Mouse (Mus musculus) hindbrain, postnatal 0 days (tissue): ENCODE data around the gene Junb. TPM values are rescaled to one million over a fixed set of nuclear protein-coding genes. Genes with fewer than 3 reads are reported as not detected.

Experiments used
- ATAC-seq: fragments of 200-750 bp; cut with Nextera tagmentation; 2 replicates; pipeline ENCODE4 v1.8.0; 2017; ENCODE audit warnings: mild to moderate bottlenecking, moderate TSS enrichment, moderate library complexity
- DNase-seq: peaks from one replicate; pipeline ENCODE4 v3.0.0-alpha.2; 2015; ENCODE audit warnings: low spot score
- H3K27ac ChIP-seq: fragments of 300-500 bp; sonication (generic); 2 replicates; pipeline ENCODE4 v1.5.1; 2014; ENCODE audit warnings: mild to moderate bottlenecking
- H3K27me3 ChIP-seq: fragments of 300-500 bp; sonication (generic); 2 replicates; pipeline ENCODE4 v1.6.1; 2014; ENCODE audit warnings: low read length, mixed read lengths; ENCODE audit not compliant: insufficient read depth
- H3K36me3 ChIP-seq: fragments of 300-500 bp; sonication (generic); 2 replicates; pipeline ENCODE4 v1.6.1; 2014; ENCODE audit warnings: low read length, mixed read lengths; ENCODE audit not compliant: insufficient read depth
- H3K4me1 ChIP-seq: fragments of 300-500 bp; sonication (generic); 2 replicates; pipeline ENCODE4 v1.6.1; 2014; ENCODE audit warnings: antibody characterized with exemption, low read length, mixed read lengths; ENCODE audit not compliant: insufficient read depth
- H3K4me2 ChIP-seq: fragments of 300-500 bp; sonication (generic); 2 replicates; pipeline ENCODE4 v1.6.1; 2014; ENCODE audit warnings: low read depth, mild to moderate bottlenecking, low read length, moderate library complexity, mixed read lengths
- H3K4me3 ChIP-seq: fragments of 300-500 bp; sonication (generic); 2 replicates; pipeline ENCODE4 v1.5.1; 2014; ENCODE audit warnings: low read length
- H3K9ac ChIP-seq: fragments of 300-500 bp; sonication (generic); replicated peaks from 2 replicates; pipeline ENCODE4 v1.6.1; 2014; ENCODE audit warnings: mild to moderate bottlenecking, low read length, moderate library complexity, mixed read lengths
- H3K9me3 ChIP-seq: fragments of 300-500 bp; sonication (generic); 2 replicates; pipeline ENCODE4 v1.6.1; 2016; ENCODE audit warnings: low read length, mixed read lengths
- CTCF ChIP-seq: IDR thresholded peaks from 2 replicates; pipeline ENCODE4 v1.5.1; 2016; ENCODE audit warnings: antibody characterized with exemption, control low read depth, low read depth
- WGBS: fragments of 180-500 bp; shearing (Covaris S2); extraction: QIAGEN DNeasy Blood & Tissue Kit; methylation state at CpG from one replicate; pipeline ENCODE4 v1.1.7; 2014; 5-methylcytosine and 5-hydroxymethylcytosine counted together
- polyA plus RNA-seq: library from polyadenylated mRNA; unstranded; fragments of >200 nt; fragmentation: Nextera tagmentation; extraction: Ambion mirVana; gene quantifications from 2 replicates; pipeline ENCODE4 v1.2.1, GENCODE M21; 2015
- total RNA-seq: library from RNA; depleted of rRNA; stranded (reverse); fragments of >200 nt; gene quantifications from 2 replicates; pipeline ENCODE4 v1.2.3, GENCODE M21; 2014

Gene Junb
- total and polyA plus RNA-seq, 2 experiments from 2014 or later = 7.9 to 17.8 TPM

- Histone ChIP-seq H3K4me1 (peaks cover 17% of the 10 kb centered on the region), H3K27ac (no peak overlapping the region), H3K4me2 (no peak overlapping the region), H3K4me3 (no peak overlapping the region), H3K27me3 (no peaks in the 10 kb centered on the region), H3K9me3 (no peaks in the 10 kb centered on the region), H3K9ac (no peak overlapping the region), H3K36me3 (peaks cover 25% of the 10 kb centered on the region)
- WGBS = 98% methylated on average over 3 of the region's 3 CpGs
- peak; percentile 39 for TF ChIP-seq CTCF
- DNase-seq (no peak), ATAC-seq (no peak)
These were observed 43.1 kb upstream of the Junb start for GRCm38 (mm10) chr8:85021514-85022055.

DNA sequence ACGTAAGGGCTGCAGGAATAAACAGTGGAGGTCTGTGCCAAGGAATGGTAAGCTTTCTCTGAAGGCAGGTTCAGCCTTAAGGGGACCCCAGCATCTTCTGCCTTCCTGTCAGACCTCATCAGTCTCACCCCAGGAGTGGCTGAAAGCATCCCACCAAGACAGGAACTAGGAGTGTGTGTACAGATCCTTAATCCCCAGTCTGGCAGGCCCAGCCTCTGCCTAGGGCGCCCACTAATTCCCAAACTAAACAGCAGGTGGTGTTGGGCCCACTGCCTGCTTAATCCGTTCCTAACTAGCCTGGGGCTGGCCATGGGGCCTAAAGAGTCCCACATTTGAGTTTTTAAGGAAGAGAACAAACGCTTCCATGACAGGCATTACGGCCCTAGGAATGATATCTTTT, 38.7 kb upstream of the Junb start:
- peaks cover 25% of the 10 kb centered on the region for H3K36me3 ChIP-seq
- no peaks in the 10 kb centered on the region for H3K4me1 ChIP-seq

GRCm38 (mm10) chr8:85016724-85017123, 38.2 kb upstream of the Junb start:
- no peaks in the 10 kb centered on the region for H3K9me3 ChIP-seq
- DNase-seq (no peak), ATAC-seq (no peak)
- no peak overlapping the region for H3K9ac ChIP-seq
- no peak overlapping the region for H3K4me2 ChIP-seq
- no peak overlapping the region for H3K27ac ChIP-seq
- 65% methylated on average over 10 of the region's 10 CpGs for WGBS
- H3K36me3 ChIP-seq = peaks cover 25% of the 10 kb centered on the region
- TF ChIP-seq CTCF = no peak
- H3K27me3 ChIP-seq = peaks cover 7% of the 10 kb centered on the region; the same call in 1 of the 2 replicates
- H3K4me3 ChIP-seq = no peak overlapping the region
- H3K4me1 ChIP-seq = no peaks in the 10 kb centered on the region

More for the DNA sequence above, 38.7 kb upstream of the Junb start:
- no peak overlapping the region for H3K4me3 ChIP-seq
- no peak overlapping the region for H3K9ac ChIP-seq
- H3K9me3 ChIP-seq = no peaks in the 10 kb centered on the region
- H3K27me3 ChIP-seq = peaks cover 5% of the 10 kb centered on the region; the same call in 1 of the 2 replicates
- no peak for ATAC-seq
- 43% methylated on average over 5 of the region's 5 CpGs for WGBS
- no peak overlapping the region for H3K27ac ChIP-seq
- TF ChIP-seq CTCF = 0 out of 2 replicates have a peak, but pooled peaks have one; percentile 11
- DNase-seq = no peak
- H3K4me2 ChIP-seq = no peak overlapping the region

- DNase-seq (no peak), ATAC-seq (no peak)
- 60% methylated on average over 2 of the region's 2 CpGs for WGBS
- no peaks in the 10 kb centered on the region for H3K9me3 ChIP-seq
- TF ChIP-seq CTCF = no peak
- peaks cover 20% of the 10 kb centered on the region for H3K36me3 ChIP-seq
- peak within 1 kb of the TSS; percentile 28 for H3K4me3 ChIP-seq
- H3K27me3 ChIP-seq = peaks cover 16% of the 10 kb centered on the region; the same call in 1 of the 2 replicates
- H3K4me1 ChIP-seq = no peaks in the 10 kb centered on the region
- H3K4me2 ChIP-seq = peak within 1 kb of the TSS; percentile 56
- no peak within 1 kb of the TSS for H3K9ac ChIP-seq
- no peak within 1 kb of the TSS for H3K27ac ChIP-seq
These were observed 35.9 kb upstream of the Junb start, which contains the start of gene Best2 for GRCm38 (mm10) chr8:85014431-85014830. Best2 (minus strand) TSS chr8:85014531.

DNA sequence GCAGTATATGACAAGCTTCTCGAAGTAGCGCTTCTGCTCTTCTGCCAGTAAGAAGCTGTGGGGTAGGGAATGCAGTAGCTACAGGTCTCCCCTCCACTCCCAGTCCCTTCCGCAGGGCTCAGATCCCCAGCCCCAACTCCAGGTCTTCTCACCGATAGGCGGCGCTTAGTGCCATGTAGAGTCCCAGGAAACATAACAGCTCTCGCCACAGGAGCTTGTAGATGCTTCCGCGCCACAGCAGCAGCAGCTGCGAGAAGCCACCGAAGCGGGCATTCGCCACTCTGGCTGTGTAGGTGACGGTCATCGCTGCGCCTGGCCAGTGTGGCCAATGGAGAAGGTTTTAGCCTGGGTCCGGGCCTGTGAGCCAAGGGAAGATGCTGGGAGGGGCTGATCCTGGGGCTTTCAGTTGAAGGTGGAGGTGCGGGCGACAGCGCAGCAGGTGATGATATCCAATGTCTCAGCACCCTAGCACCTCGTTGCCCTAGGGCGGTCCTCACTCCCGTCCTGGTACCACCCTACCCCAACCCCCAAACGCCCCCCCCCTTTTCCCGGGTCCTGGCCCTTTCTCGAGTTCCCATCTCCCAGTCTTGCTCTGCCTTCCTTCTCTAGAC, 34.8 kb upstream of the Junb start:
- H3K36me3 ChIP-seq = peaks cover 9% of the 10 kb centered on the region
- H3K9me3 ChIP-seq = no peaks in the 10 kb centered on the region
- H3K4me2 ChIP-seq = peak overlapping the region; percentile 56
- no peak overlapping the region for H3K27ac ChIP-seq
- peak overlapping the region; percentile 28 for H3K4me3 ChIP-seq
- DNase-seq (peak; percentile 89), ATAC-seq (peak; percentile 79)
- H3K4me1 ChIP-seq = no peaks in the 10 kb centered on the region
- H3K27me3 ChIP-seq = peaks cover 16% of the 10 kb centered on the region; the same call in 1 of the 2 replicates
- H3K9ac ChIP-seq = no peak overlapping the region
- WGBS = 10% methylated on average over 26 of the region's 26 CpGs
- peak; percentile 81 for TF ChIP-seq CTCF

DNA sequence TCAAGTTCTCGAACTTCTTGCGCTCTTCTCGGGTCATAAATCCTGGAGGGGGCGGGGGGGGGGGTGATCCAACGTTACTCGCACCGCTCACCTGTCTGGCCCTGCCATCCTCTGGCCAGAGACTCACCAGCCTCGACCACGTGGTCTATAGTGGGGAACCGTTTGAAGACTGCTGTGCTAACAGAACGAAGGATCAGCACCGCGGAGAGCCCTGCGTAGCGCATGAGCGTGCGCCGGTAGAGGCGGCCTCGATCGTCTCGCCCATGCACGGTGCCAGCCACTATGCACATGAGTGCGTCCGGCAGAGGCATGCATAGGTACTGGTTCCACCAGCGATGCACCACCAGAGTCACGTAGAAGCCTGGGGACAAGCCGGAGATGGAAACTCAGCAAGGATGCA, 32.7 kb upstream of the Junb start:
- no peak for TF ChIP-seq CTCF
- DNase-seq = no peak
- H3K4me3 ChIP-seq = no peak overlapping the region
- H3K36me3 ChIP-seq = no peaks in the 10 kb centered on the region
- H3K9ac ChIP-seq = no peak overlapping the region
- H3K27ac ChIP-seq = no peak overlapping the region
- ATAC-seq = no peak
- H3K4me1 ChIP-seq = no peaks in the 10 kb centered on the region
- H3K27me3 ChIP-seq = peaks cover 21% of the 10 kb centered on the region
- H3K9me3 ChIP-seq = no peaks in the 10 kb centered on the region
- H3K4me2 ChIP-seq = no peak overlapping the region
- 16% methylated on average over 28 of the region's 28 CpGs for WGBS

DNA sequence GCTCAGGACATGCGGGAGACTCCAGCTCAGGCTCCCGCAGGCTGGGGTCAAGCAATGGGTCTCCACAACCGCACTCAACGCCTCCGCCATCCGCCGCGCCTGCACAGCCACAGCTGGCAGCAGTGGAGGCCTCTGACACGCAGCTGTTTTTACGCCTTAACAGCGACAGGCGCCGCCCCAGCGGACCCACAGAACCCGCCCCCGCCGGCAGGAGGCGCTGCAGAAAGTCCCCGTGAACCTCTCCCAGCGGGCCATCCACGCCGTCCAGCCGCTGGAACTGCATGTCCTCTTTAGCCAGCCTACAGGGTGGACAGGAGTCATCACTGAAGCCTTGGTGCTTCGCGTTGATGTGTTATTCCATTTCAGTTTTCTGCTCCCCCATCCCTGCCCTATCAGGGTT, 29.2 kb upstream of the Junb start:
- DNase-seq (no peak), ATAC-seq (no peak)
- peaks cover 3% of the 10 kb centered on the region; the same call in 1 of the 2 replicates for H3K36me3 ChIP-seq
- 25% methylated on average over 25 of the region's 25 CpGs for WGBS
- H3K4me1 ChIP-seq = no peaks in the 10 kb centered on the region
- H3K4me2 ChIP-seq = no peak overlapping the region
- peaks cover 16% of the 10 kb centered on the region for H3K27me3 ChIP-seq
- H3K9ac ChIP-seq = no peak overlapping the region
- no peak overlapping the region for H3K4me3 ChIP-seq
- peak; percentile 48 for TF ChIP-seq CTCF
- no peaks in the 10 kb centered on the region for H3K9me3 ChIP-seq
- no peak overlapping the region for H3K27ac ChIP-seq
